Mouse (Mus musculus): Measurements from ENCODE around the gene Msh5. TPM values are rescaled to one million over a fixed set of nuclear protein-coding genes. Genes with fewer than 3 reads are reported as not detected.
A peak's percentile ranks its signal among the peaks of the same experiment; 100 is the strongest.

Gene Msh5
- total and polyA plus RNA-seq, 3 experiments = 26.3 to 29.0 TPM; not detected in 1

DNA sequence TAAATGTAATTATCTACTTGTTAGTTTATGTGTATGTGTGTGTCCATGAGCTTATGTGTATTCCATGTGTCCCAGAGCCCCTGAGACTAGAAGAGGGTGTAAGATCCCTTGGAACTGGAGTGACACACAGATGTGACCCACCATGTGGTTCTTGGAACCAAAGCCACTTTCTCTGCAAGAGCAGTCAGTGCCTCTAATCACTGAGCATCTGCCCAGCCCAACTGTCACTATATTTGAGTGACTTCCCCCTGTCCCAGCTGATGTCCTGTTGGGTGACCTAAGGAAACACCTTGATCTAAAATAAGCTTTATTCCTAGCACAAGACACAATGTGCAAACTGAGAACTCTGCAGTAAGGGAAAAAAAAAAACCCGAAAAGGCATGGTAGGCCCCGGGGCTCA, 18.2 kb downstream of the Msh5 start (continued):
- no peak for TF ChIP-seq MXI1 (IDR thresholded peaks at IDR 0.05; ENCODE audit: low read depth, low read length)

DNA sequence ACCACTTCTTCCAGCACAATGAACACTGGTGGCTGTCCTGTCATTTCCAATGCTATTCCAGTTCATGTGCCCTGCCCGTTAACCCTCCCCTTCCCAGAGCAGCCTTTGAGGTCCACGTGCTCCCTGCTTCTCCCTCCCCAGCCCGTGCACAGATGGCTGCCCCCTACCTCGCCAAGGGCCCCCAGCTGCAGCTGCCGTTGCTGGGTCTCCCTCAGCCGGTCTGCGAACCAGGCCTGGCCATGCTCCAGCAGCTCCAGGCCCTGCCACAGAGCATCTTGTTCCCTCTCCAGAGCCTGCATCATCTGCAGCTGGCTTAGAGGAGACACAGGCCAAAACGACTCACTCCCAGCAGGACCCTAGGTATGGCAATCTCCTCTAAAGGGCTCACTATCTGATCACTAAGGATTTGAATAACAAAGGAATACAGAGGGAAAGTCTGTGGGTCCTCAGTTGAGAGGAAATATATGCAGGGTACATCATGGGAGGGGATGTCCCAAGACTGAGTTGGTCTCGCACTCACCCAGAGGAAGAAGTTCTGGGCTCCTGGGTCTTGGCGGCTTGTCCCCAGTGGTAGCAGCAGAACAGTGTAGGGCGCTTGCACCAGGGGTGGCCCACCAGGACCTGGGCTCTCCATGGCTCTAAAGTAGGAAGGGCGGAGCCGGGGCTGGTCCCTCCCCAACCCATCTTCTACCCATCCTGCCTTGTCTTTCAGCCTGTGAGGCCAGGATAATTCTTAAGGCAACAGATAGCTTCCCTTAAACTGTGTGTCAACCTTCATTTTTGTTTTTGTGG, 19.1 kb downstream of the Msh5 start, which contains the start of gene Sapcd1:
Gene Sapcd1 (minus strand): TSS at position 740 of the 792 bp plus-strand sequence.
- peaks cover 39% of the 10 kb centered on the region for H3K79me2 ChIP-seq (ENCODE audit: control insufficient read depth, insufficient read depth, low read length, poor library complexity)
- no peaks in the 10 kb centered on the region for H3K9me3 ChIP-seq (replicated peaks; ENCODE audit: insufficient read depth, low read length)
- peaks cover 17 to 49% of the 10 kb centered on the region in 2 experiments; a peak in 3 of 4 replicates for H3K4me1 ChIP-seq (ENCODE audit: control insufficient read depth in 1 of 2, insufficient read depth in 2 of 2, low read length in 2 of 2)
- no peaks in the 10 kb centered on the region for H3K27me3 ChIP-seq (ENCODE audit: control insufficient read depth in 1 of 2, insufficient read depth in 2 of 2, low read length in 2 of 2)
- DNase-seq (ENCODE audit: low read depth, low spot score) = peak; percentile 88
- H3K36me3 ChIP-seq (ENCODE audit: control insufficient read depth in 1 of 2, insufficient read depth in 2 of 2, low read length in 2 of 2) = peaks cover 0 to 43% of the 10 kb centered on the region in 2 experiments; a peak in 2 of 4 replicates
- peak within 1 kb of the TSS; percentile 85 for H3K27ac ChIP-seq (ENCODE audit: control insufficient read depth, low read depth, low read length)
- peak within 1 kb of the TSS; percentile 77 for H3K9ac ChIP-seq (ENCODE audit: control insufficient read depth, low read depth, low read length, poor library complexity, severe bottlenecking)
- H3K4me3 ChIP-seq (ENCODE audit: control insufficient read depth in 1 of 2, insufficient read depth in 1 of 2, low read depth in 2 of 2, low read length in 2 of 2) = peak within 1 kb of the TSS; percentile 66 to 69
- TF ChIP-seq ZKSCAN1 (IDR thresholded peaks at IDR 0.05; ENCODE audit: low read depth, low read length) (no peak), CHD2 (IDR thresholded peaks at IDR 0.05; ENCODE audit: low read length) (no peak), USF2 (IDR thresholded peaks at IDR 0.05; ENCODE audit: borderline replicate concordance in 1 of 2, insufficient read depth in 1 of 2, low read depth in 1 of 2, low read length in 2 of 2) (no peak), E2F4 (IDR thresholded peaks at IDR 0.05; ENCODE audit: borderline replicate concordance, low read depth, low read length) (no peak), ZC3H11A (IDR thresholded peaks at IDR 0.05; ENCODE audit: low read depth, low read length) (no peak), ELF1 (IDR thresholded peaks at IDR 0.05; ENCODE audit: low read depth, low read length) (no peak), GABPA (IDR thresholded peaks at IDR 0.05; ENCODE audit: low read depth, low read length) (no peak), UBTF (IDR thresholded peaks at IDR 0.05; ENCODE audit: borderline replicate concordance, insufficient read depth, low read depth, low read length) (no peak), KAT2A (conservative IDR thresholded peaks at IDR 0.05; ENCODE audit: low read depth, low read length) (no peak), MYB (IDR thresholded peaks at IDR 0.05; ENCODE audit: low read depth, low read length) (no peak), CHD1 (IDR thresholded peaks at IDR 0.05; ENCODE audit: low read depth, low read length) (no peak), MXI1 (IDR thresholded peaks at IDR 0.05; ENCODE audit: low read depth, low read length) (0 out of 2 replicates have a peak, but pooled peaks have one; percentile 20), MAFK (IDR thresholded peaks at IDR 0.05; ENCODE audit: borderline replicate concordance, low read depth, low read length) (no peak), SIN3A (IDR thresholded peaks at IDR 0.05; ENCODE audit: low read length) (peak; percentile 38; the same call in 1 of the 2 replicates), NRF1 (IDR thresholded peaks at IDR 0.05; ENCODE audit: insufficient read depth, low read depth, low read length, poor library complexity, severe bottlenecking) (no peak), USF1 (IDR thresholded peaks at IDR 0.05; ENCODE audit: low read depth, low read length) (0 out of 2 replicates have a peak, but pooled peaks have one; percentile 9), POLR2A (IDR thresholded peaks at IDR 0.05; ENCODE audit: control insufficient read depth in 1 of 2, insufficient read depth in 1 of 2, low read depth in 1 of 2, low read length in 2 of 2, poor library complexity in 1 of 2) (peak; percentile 37 to 86; a peak in 2 of 4 replicates), NELFE (IDR thresholded peaks at IDR 0.05; ENCODE audit: low read depth, low read length) (peak; percentile 73; the same call in 1 of the 2 replicates), GATA1 (IDR thresholded peaks at IDR 0.05; ENCODE audit: low read depth, low read length) (peak; percentile 31; the same call in 1 of the 2 replicates), RCOR1 (IDR thresholded peaks at IDR 0.05; ENCODE audit: low read depth, low read length) (no peak), BHLHE40 (IDR thresholded peaks at IDR 0.05; ENCODE audit: borderline replicate concordance, low read depth, low read length) (no peak), POLR2AphosphoS2 (IDR thresholded peaks at IDR 0.05; ENCODE audit: low read length) (peak; percentile 46; the same call in 1 of the 2 replicates), TBP (IDR thresholded peaks at IDR 0.05; ENCODE audit: low read depth, low read length) (peak; percentile 88), MYC (IDR thresholded peaks at IDR 0.05; ENCODE audit: low read depth, low read length) (0 out of 2 replicates have a peak, but pooled peaks have one; percentile 51), POLR2AphosphoS5 (IDR thresholded peaks at IDR 0.05; ENCODE audit: borderline replicate concordance, low read depth, low read length) (no peak), JUND (IDR thresholded peaks at IDR 0.05; ENCODE audit: low read depth, low read length) (no peak), ZMIZ1 (IDR thresholded peaks at IDR 0.05; ENCODE audit: low read depth, low read length) (peak; percentile 70; the same call in 1 of the 2 replicates), EP300 (IDR thresholded peaks at IDR 0.05; ENCODE audit: low read depth in 1 of 2, low read length in 2 of 2) (peak in 1 of 2 experiments; percentile 59; a peak in 1 of 4 replicates), MEF2A (IDR thresholded peaks at IDR 0.05; ENCODE audit: extremely low read depth, insufficient replicate concordance, low read depth, low read length, poor library complexity, severe bottlenecking) (no peak), CTCF (IDR thresholded peaks at IDR 0.05 in 2 of 3, conservative IDR thresholded peaks at IDR 0.05 in 1 of 3; ENCODE audit: control insufficient read depth in 1 of 3, insufficient read depth in 1 of 3, low read depth in 2 of 3, low read length in 3 of 3, poor library complexity in 1 of 3, severe bottlenecking in 1 of 3) (no peak), ZNF384 (IDR thresholded peaks at IDR 0.05; ENCODE audit: low read depth, low read length) (no peak), TCF12 (IDR thresholded peaks at IDR 0.05; ENCODE audit: low read depth, low read length) (peak; percentile 41; the same call in 1 of the 2 replicates)

Measured in MEL (cell line).